Mouse (Mus musculus) ES-E14 (cell line): ENCODE measurements around the gene Zfp617.

ENCODE experiments used
- CHD2 ChIP-seq: IDR thresholded peaks from 2 replicates; pipeline ENCODE4 v1.6.1; 2014; ENCODE audit warnings: mild to moderate bottlenecking, low read depth, low read length, inconsistent platforms
- HCFC1 ChIP-seq: IDR thresholded peaks from 2 replicates; pipeline ENCODE4 v1.6.1; 2012; ENCODE audit warnings: low read length, inconsistent platforms, borderline replicate concordance; ENCODE audit not compliant: insufficient read depth
- MAFK ChIP-seq: IDR thresholded peaks from 2 replicates; pipeline ENCODE4 v1.6.1; 2014; ENCODE audit warnings: mild to moderate bottlenecking, low read depth, low read length, inconsistent platforms; ENCODE audit not compliant: insufficient read depth
- ZC3H11A ChIP-seq: IDR thresholded peaks from 2 replicates; pipeline ENCODE4 v1.6.1; 2012; ENCODE audit warnings: low read depth, mild to moderate bottlenecking, inconsistent platforms, low read length, borderline replicate concordance
- ZNF384 ChIP-seq: IDR thresholded peaks from 2 replicates; pipeline ENCODE4 v1.6.1; 2012; ENCODE audit warnings: low read depth, low read length, inconsistent platforms

GRCm38 (mm10) chr8:71965166-71965565 lies 56.7 kb downstream of the Zfp617 start:
- TF ChIP-seq CHD2: no peak
- no peak for TF ChIP-seq ZNF384
- no peak for TF ChIP-seq ZC3H11A
- no peak for TF ChIP-seq HCFC1
- TF ChIP-seq MAFK: no peak
